Mouse (Mus musculus) layer of hippocampus, adult 8-10 months (tissue): ENCODE data around the gene Ccl1. TPM values are rescaled to one million over a fixed set of nuclear protein-coding genes. Genes with fewer than 3 reads are reported as not detected.

ENCODE experiments used
- DNase-seq, 2 experiments: peaks; one replicate each; pipeline ENCODE4 v3.0.0; 2022; ENCODE audit warnings: low spot score in 2 of 2
- total RNA-seq, 4 experiments: library from RNA; stranded (reverse); gene quantifications; 2 replicates each; pipeline ENCODE4 v1.2.4; 2022

The Ccl1 gene
- total RNA-seq, result not detected

GRCm38 (mm10) chr11:82305590-82305989 lies at the start of gene Ccl1:
Gene Ccl1 (minus strand): TSS chr11:82305690.
- no peak for DNase-seq

GRCm38 (mm10) chr11:82351039-82351438 lies 45.5 kb upstream of the Ccl1 start:
- peak; percentile 25 to 49 for DNase-seq

GRCm38 (mm10) chr11:82340900-82341299 lies 35.4 kb upstream of the Ccl1 start:
- DNase-seq, result no peak

- no peak for DNase-seq
Observed at GRCm38 (mm10) chr11:82340416-82340815, 34.9 kb upstream of the Ccl1 start.

GRCm38 (mm10) chr11:82339921-82340401 lies 34.5 kb upstream of the Ccl1 start:
- DNase-seq, result no peak

GRCm38 (mm10) chr11:82313153-82313552 lies 7.7 kb upstream of the Ccl1 start:
- DNase-seq, result no peak

- DNase-seq, result no peak
Observed at GRCm38 (mm10) chr11:82310336-82311045, 5.0 kb upstream of the Ccl1 start.

- DNase-seq, result no peak
Observed at GRCm38 (mm10) chr11:82297895-82298294, 7.6 kb downstream of the Ccl1 start.

GRCm38 (mm10) chr11:82290841-82291240 lies 14.6 kb downstream of the Ccl1 start:
- no peak for DNase-seq

GRCm38 (mm10) chr11:82274149-82274812 lies 31.2 kb downstream of the Ccl1 start:
- DNase-seq, result peak in 1 of 2 experiments; percentile 11

- DNase-seq, result no peak
Observed at GRCm38 (mm10) chr11:82259131-82259530, 46.4 kb downstream of the Ccl1 start.

- peak; percentile 20 to 25 for DNase-seq
Observed at GRCm38 (mm10) chr11:82255601-82256000, 49.9 kb downstream of the Ccl1 start.

GRCm38 (mm10) chr11:82253421-82253820 lies 52.1 kb downstream of the Ccl1 start:
- no peak for DNase-seq

- no peak for DNase-seq
Observed at GRCm38 (mm10) chr11:82251251-82251650, 54.2 kb downstream of the Ccl1 start.

GRCm38 (mm10) chr11:82249945-82250344 lies 55.5 kb downstream of the Ccl1 start:
- no peak for DNase-seq

GRCm38 (mm10) chr11:82237439-82237838 lies 68.1 kb downstream of the Ccl1 start:
- no peak for DNase-seq

- DNase-seq, result peak in 1 of 2 experiments; percentile 13
Observed at GRCm38 (mm10) chr11:82235551-82236207, 69.8 kb downstream of the Ccl1 start.

- no peak for DNase-seq
Observed at GRCm38 (mm10) chr11:82233991-82234390, 71.5 kb downstream of the Ccl1 start.

GRCm38 (mm10) chr11:82226976-82227375 lies 78.5 kb downstream of the Ccl1 start:
- DNase-seq, result no peak

- no peak for DNase-seq
Observed at GRCm38 (mm10) chr11:82225936-82226335, 79.6 kb downstream of the Ccl1 start.

GRCm38 (mm10) chr11:82216531-82216930 lies 89.0 kb downstream of the Ccl1 start:
- DNase-seq, result no peak

GRCm38 (mm10) chr11:82214405-82214804 lies 91.1 kb downstream of the Ccl1 start:
- no peak for DNase-seq
